Mouse (Mus musculus) embryonic facial prominence, embryonic 10.5 days (tissue): ENCODE measurements around the gene Bcorl1. TPM values are rescaled to one million over a fixed set of nuclear protein-coding genes. Genes with fewer than 3 reads are reported as not detected.

Experiments
- DNase-seq: peaks from one replicate; pipeline ENCODE4 v3.0.0-alpha.2; 2017; ENCODE audit warnings: low spot score
- H3K27ac ChIP-seq: fragments of 300-500 bp; sonication (generic); replicated peaks from 2 replicates; pipeline ENCODE4 v1.5.1; 2016; ENCODE audit warnings: mild to moderate bottlenecking
- H3K27me3 ChIP-seq: fragments of 300-500 bp; sonication (generic); replicated peaks from 2 replicates; pipeline ENCODE4 v1.6.1; 2016; ENCODE audit warnings: low read depth, mild to moderate bottlenecking; ENCODE audit not compliant: poor library complexity, severe bottlenecking
- H3K36me3 ChIP-seq: fragments of 300-500 bp; sonication (generic); replicated peaks from 2 replicates; pipeline ENCODE4 v1.6.1; 2016; ENCODE audit warnings: mild to moderate bottlenecking, moderate library complexity
- H3K4me1 ChIP-seq: fragments of 300-500 bp; sonication (generic); 2 replicates; pipeline ENCODE4 v1.6.1; 2016
- H3K4me3 ChIP-seq: fragments of 300-500 bp; sonication (generic); 2 replicates; pipeline ENCODE4 v1.5.1; 2016; ENCODE audit warnings: mild to moderate bottlenecking, moderate library complexity
- H3K9me3 ChIP-seq: fragments of 300-500 bp; sonication (generic); 2 replicates; pipeline ENCODE4 v1.6.1; 2016; ENCODE audit warnings: mild to moderate bottlenecking
- WGBS: fragments of 180-500 bp; shearing (Covaris S2); methylation state at CpG from one replicate; pipeline ENCODE4 v1.1.7; 2016; 5-methylcytosine and 5-hydroxymethylcytosine counted together
- polyA plus RNA-seq: library from polyadenylated mRNA; unstranded; fragments of >200 nt; fragmentation: Nextera tagmentation; extraction: Ambion mirVana; gene quantifications from 2 replicates; pipeline ENCODE4 v1.2.1, GENCODE M21; 2016

Gene Bcorl1
- polyA plus RNA-seq, 1 experiment from 2014 or later = 4.6 TPM

GRCm38 (mm10) chrX:48453736-48454494 lies 112.8 kb downstream of the Bcorl1 start:
- WGBS = 30% methylated on average over 79 of the region's 91 CpGs
- peaks cover 2% of the 10 kb centered on the region; the same call in 1 of the 2 replicates for H3K9me3 ChIP-seq
- H3K27me3 ChIP-seq = peaks cover 72% of the 10 kb centered on the region
- no peaks in the 10 kb centered on the region for H3K36me3 ChIP-seq
- H3K27ac ChIP-seq = peak overlapping the region; percentile 66
- peak; percentile 55 for DNase-seq
- H3K4me1 ChIP-seq = peaks cover 25% of the 10 kb centered on the region
- peak overlapping the region; percentile 55 for H3K4me3 ChIP-seq

GRCm38 (mm10) chrX:48454495-48454878 lies 113.3 kb downstream of the Bcorl1 start:
- Histone ChIP-seq H3K4me3 (peak overlapping the region; percentile 55), H3K9me3 (peaks cover 2% of the 10 kb centered on the region; the same call in 1 of the 2 replicates), H3K36me3 (no peaks in the 10 kb centered on the region), H3K4me1 (peaks cover 25% of the 10 kb centered on the region), H3K27me3 (peaks cover 72% of the 10 kb centered on the region), H3K27ac (no peak overlapping the region)
- DNase-seq = no peak
- WGBS = 14% methylated on average over 21 of the region's 21 CpGs

GRCm38 (mm10) chrX:48455018-48455417 lies 113.9 kb downstream of the Bcorl1 start:
- 39% methylated on average over 9 of the region's 9 CpGs for whole genome bisulfite sequencing
- Histone ChIP-seq H3K36me3 (no peaks in the 10 kb centered on the region), H3K4me3 (peak overlapping the region; percentile 55; the same call in 1 of the 2 replicates)

GRCm38 (mm10) chrX:48456956-48457355 lies 115.8 kb downstream of the Bcorl1 start:
- Histone ChIP-seq H3K4me3 (no peak overlapping the region), H3K4me1 (peaks cover 15% of the 10 kb centered on the region), H3K9me3 (peaks cover 2% of the 10 kb centered on the region; the same call in 1 of the 2 replicates), H3K36me3 (no peaks in the 10 kb centered on the region), H3K27ac (no peak overlapping the region), H3K27me3 (peaks cover 61% of the 10 kb centered on the region)
- no peak for DNase-seq
- 58% methylated on average over 6 of the region's 6 CpGs for WGBS

More at GRCm38 (mm10) chrX:48455018-48455417, 113.9 kb downstream of the Bcorl1 start:
- peaks cover 68% of the 10 kb centered on the region for H3K27me3 ChIP-seq
- peaks cover 2% of the 10 kb centered on the region; the same call in 1 of the 2 replicates for H3K9me3 ChIP-seq
- no peak for DNase-seq
- H3K27ac ChIP-seq = no peak overlapping the region
- H3K4me1 ChIP-seq = peaks cover 19% of the 10 kb centered on the region

Other genes with a start within 250 kb of the Bcorl1 start
- 1.2 and 1.3 TPM in 2 replicates for gene Xpnpep2, start 232.6 kb upstream of the Bcorl1 start, polyA plus RNA-seq
- gene Sash3, start 194.9 kb upstream of the Bcorl1 start, polyA plus RNA-seq = 1.2 TPM in 2 replicates
- gene Zdhhc9, start 132.5 kb upstream of the Bcorl1 start, polyA plus RNA-seq = 1.9 and 3.1 TPM in 2 replicates
- gene Utp14a, start 84.5 kb upstream of the Bcorl1 start, polyA plus RNA-seq = 22.3 and 22.8 TPM in 2 replicates
- gene Elf4, start 121.8 kb downstream of the Bcorl1 start, polyA plus RNA-seq = 2.4 TPM in 2 replicates
- 82.9 and 84.3 TPM in 2 replicates for gene Aifm1, start 172.2 kb downstream of the Bcorl1 start, polyA plus RNA-seq
- gene Rab33a, start 177.9 kb downstream of the Bcorl1 start, polyA plus RNA-seq = 6.4 and 7.1 TPM in 2 replicates